Mouse (Mus musculus) liver, embryonic 11.5 days (tissue): ENCODE results near the gene Ppp2r5d. TPM values are rescaled to one million over a fixed set of nuclear protein-coding genes. Genes with fewer than 3 reads are reported as not detected.
A peak's percentile ranks its signal among the peaks of the same experiment; 100 is the strongest.

ENCODE experiments used
- ATAC-seq: fragments of 200-750 bp; cut with Nextera tagmentation; replicated peaks from 2 replicates; pipeline ENCODE4 v1.8.0; 2017; ENCODE audit warnings: moderate number of reproducible peaks, mild to moderate bottlenecking, moderate TSS enrichment, moderate library complexity; ENCODE audit not compliant: low FRiP score
- DNase-seq: peaks from one replicate; pipeline ENCODE4 v3.0.0-alpha.2; 2017; ENCODE audit warnings: low spot score
- H3K27ac ChIP-seq: fragments of 300-500 bp; sonication (generic); 2 replicates; pipeline ENCODE4 v1.5.1; 2014; ENCODE audit warnings: mild to moderate bottlenecking, low read depth, low read length, control low read depth
- H3K27me3 ChIP-seq: fragments of 300-500 bp; sonication (generic); replicated peaks from 2 replicates; pipeline ENCODE4 v1.6.1; 2014; ENCODE audit warnings: low read length, mixed read lengths; ENCODE audit not compliant: control insufficient read depth, insufficient read depth
- H3K36me3 ChIP-seq: fragments of 300-500 bp; sonication (generic); 2 replicates; pipeline ENCODE4 v1.6.1; 2014; ENCODE audit warnings: mild to moderate bottlenecking, low read length, moderate library complexity, mixed read lengths; ENCODE audit not compliant: control insufficient read depth, insufficient read depth
- H3K4me1 ChIP-seq: fragments of 300-500 bp; sonication (generic); replicated peaks from 2 replicates; pipeline ENCODE4 v1.6.1; 2014; ENCODE audit warnings: low read length, mixed read lengths; ENCODE audit not compliant: control insufficient read depth, insufficient read depth
- H3K4me2 ChIP-seq: fragments of 300-500 bp; sonication (generic); 2 replicates; pipeline ENCODE4 v1.6.1; 2014; ENCODE audit warnings: mild to moderate bottlenecking, control low read depth, moderate library complexity
- H3K4me3 ChIP-seq: fragments of 300-500 bp; sonication (generic); 2 replicates; pipeline ENCODE4 v1.5.1; 2014; ENCODE audit warnings: low read depth, low read length, control low read depth
- H3K9ac ChIP-seq: fragments of 300-500 bp; sonication (generic); 2 replicates; pipeline ENCODE4 v1.6.1; 2014; ENCODE audit warnings: low read depth, low read length, control low read depth
- H3K9me3 ChIP-seq: fragments of 300-500 bp; sonication (generic); 2 replicates; pipeline ENCODE4 v1.6.1; 2016; ENCODE audit warnings: low read length, inconsistent platforms, mixed read lengths; ENCODE audit not compliant: control insufficient read depth
- WGBS: fragments of 180-500 bp; shearing (Covaris S2); extraction: QIAGEN DNeasy Blood & Tissue Kit; methylation state at CpG from one replicate; pipeline ENCODE4 v1.1.7; 2014; 5-methylcytosine and 5-hydroxymethylcytosine counted together
- polyA plus RNA-seq: library from polyadenylated mRNA; unstranded; fragments of >200 nt; fragmentation: Nextera tagmentation; extraction: Ambion mirVana; gene quantifications from 2 replicates; pipeline ENCODE4 v1.2.1, GENCODE M21; 2014

Gene Ppp2r5d
- polyA plus RNA-seq, 1 experiment from 2014 or later = 73.9 TPM

GRCm38 (mm10) chr17:46711612-46712271, 6.8 kb upstream of the Ppp2r5d start:
- 0% methylated on average over 75 of the region's 76 CpGs for WGBS
- peaks cover 13% of the 10 kb centered on the region for H3K4me1 ChIP-seq
- ATAC-seq (peak; percentile 63), DNase-seq (no peak)
- H3K9ac ChIP-seq = peak overlapping the region; percentile 82
- no peaks in the 10 kb centered on the region for H3K27me3 ChIP-seq
- peak overlapping the region; percentile 78 for H3K27ac ChIP-seq
- peak overlapping the region; percentile 99 for H3K4me3 ChIP-seq
- no peaks in the 10 kb centered on the region for H3K9me3 ChIP-seq
- H3K36me3 ChIP-seq = peaks cover 8% of the 10 kb centered on the region
- peak overlapping the region; percentile 98 for H3K4me2 ChIP-seq

- WGBS = 7% methylated on average over 36 of the region's 36 CpGs
- H3K4me1 ChIP-seq = peaks cover 14% of the 10 kb centered on the region
- H3K27ac ChIP-seq = peak within 1 kb of the TSS; percentile 78
- ATAC-seq (peak; percentile 86), DNase-seq (peak; percentile 93)
- peaks cover 2% of the 10 kb centered on the region; the same call in 1 of the 2 replicates for H3K36me3 ChIP-seq
- peak within 1 kb of the TSS; percentile 82 for H3K9ac ChIP-seq
- no peaks in the 10 kb centered on the region for H3K27me3 ChIP-seq
- H3K9me3 ChIP-seq = no peaks in the 10 kb centered on the region
- peak within 1 kb of the TSS; percentile 99 for H3K4me3 ChIP-seq
- H3K4me2 ChIP-seq = peak within 1 kb of the TSS; percentile 98
Measured at GRCm38 (mm10) chr17:46710959-46711597, 6.2 kb upstream of the Ppp2r5d start, which contains the start of gene Pex6. Gene Pex6 (plus strand): TSS chr17:46711463.

GRCm38 (mm10) chr17:46706375-46707089, 1.6 kb upstream of the Ppp2r5d start:
- H3K9ac ChIP-seq = no peak overlapping the region
- peaks cover 23% of the 10 kb centered on the region for H3K4me1 ChIP-seq
- no peaks in the 10 kb centered on the region for H3K36me3 ChIP-seq
- 90% methylated on average over 14 of the region's 14 CpGs for WGBS
- DNase-seq = no peak
- no peak overlapping the region for H3K4me3 ChIP-seq
- H3K4me2 ChIP-seq = no peak overlapping the region
- no peak overlapping the region for H3K27ac ChIP-seq
- no peak for ATAC-seq
- no peaks in the 10 kb centered on the region for H3K27me3 ChIP-seq
- no peaks in the 10 kb centered on the region for H3K9me3 ChIP-seq

GRCm38 (mm10) chr17:46703971-46704886, 682 bp downstream of the Ppp2r5d start:
- Histone ChIP-seq H3K4me2 (peak overlapping the region; percentile 82), H3K4me3 (peak overlapping the region; percentile 76), H3K36me3 (peaks cover 5% of the 10 kb centered on the region; the same call in 1 of the 2 replicates), H3K4me1 (peaks cover 23% of the 10 kb centered on the region), H3K9me3 (no peaks in the 10 kb centered on the region), H3K27ac (peak overlapping the region; percentile 57), H3K9ac (peak overlapping the region; percentile 74), H3K27me3 (no peaks in the 10 kb centered on the region)
- DNase-seq (peak; percentile 47), ATAC-seq (peak; percentile 63)
- 3% methylated on average over 40 of the region's 41 CpGs for WGBS

- ATAC-seq = no peak
Measured at GRCm38 (mm10) chr17:46702506-46702905, 2.4 kb downstream of the Ppp2r5d start.

GRCm38 (mm10) chr17:46702100-46702499, 2.8 kb downstream of the Ppp2r5d start:
- H3K27ac ChIP-seq = no peak overlapping the region
- H3K4me1 ChIP-seq = peaks cover 23% of the 10 kb centered on the region
- H3K4me2 ChIP-seq = no peak overlapping the region
- H3K27me3 ChIP-seq = no peaks in the 10 kb centered on the region
- no peak for ATAC-seq
- peaks cover 10% of the 10 kb centered on the region; the same call in 1 of the 2 replicates for H3K36me3 ChIP-seq
- 0 out of 2 replicates have a peak overlapping the region, but pooled peaks have one; percentile 11 for H3K9ac ChIP-seq
- H3K9me3 ChIP-seq = no peaks in the 10 kb centered on the region
- no peak overlapping the region for H3K4me3 ChIP-seq
- no peak for DNase-seq
- WGBS = 78% methylated on average over 12 of the region's 12 CpGs

More at GRCm38 (mm10) chr17:46702506-46702905, 2.4 kb downstream of the Ppp2r5d start:
- Histone ChIP-seq H3K4me3 (0 out of 2 replicates have a peak overlapping the region, but pooled peaks have one; percentile 76), H3K4me2 (peak overlapping the region; percentile 82), H3K4me1 (peaks cover 23% of the 10 kb centered on the region), H3K27me3 (no peaks in the 10 kb centered on the region), H3K9ac (peak overlapping the region; percentile 74; the same call in 1 of the 2 replicates), H3K27ac (no peak overlapping the region), H3K9me3 (no peaks in the 10 kb centered on the region), H3K36me3 (peaks cover 10% of the 10 kb centered on the region; the same call in 1 of the 2 replicates)
- no peak for DNase-seq
- WGBS = 83% methylated on average over 5 of the region's 5 CpGs

- H3K4me3 ChIP-seq = no peak overlapping the region
- no peaks in the 10 kb centered on the region for H3K27me3 ChIP-seq
- DNase-seq = no peak
- 82% methylated on average over 12 of the region's 12 CpGs for WGBS
- no peaks in the 10 kb centered on the region for H3K9me3 ChIP-seq
- H3K27ac ChIP-seq = no peak overlapping the region
- H3K4me2 ChIP-seq = no peak overlapping the region
- no peak for ATAC-seq
- H3K9ac ChIP-seq = no peak overlapping the region
- peaks cover 10% of the 10 kb centered on the region; the same call in 1 of the 2 replicates for H3K36me3 ChIP-seq
- H3K4me1 ChIP-seq = peaks cover 23% of the 10 kb centered on the region
Measured at GRCm38 (mm10) chr17:46701489-46701888, 3.4 kb downstream of the Ppp2r5d start.

GRCm38 (mm10) chr17:46699912-46700311, 5.0 kb downstream of the Ppp2r5d start:
- Histone ChIP-seq H3K27ac (no peak overlapping the region), H3K4me2 (no peak overlapping the region), H3K36me3 (peaks cover 10% of the 10 kb centered on the region; the same call in 1 of the 2 replicates), H3K9me3 (no peaks in the 10 kb centered on the region), H3K4me3 (no peak overlapping the region), H3K9ac (no peak overlapping the region), H3K4me1 (peaks cover 21% of the 10 kb centered on the region), H3K27me3 (no peaks in the 10 kb centered on the region)
- 84% methylated on average over 3 of the region's 3 CpGs for WGBS
- no peak for DNase-seq
- no peak for ATAC-seq
